Mouse (Mus musculus) central nervous system, embryonic 11.5 days (tissue): ENCODE results near the gene AI987944. TPM values are rescaled to one million over a fixed set of nuclear protein-coding genes. Genes with fewer than 3 reads are reported as not detected.

Source experiments
- polyA plus RNA-seq: library from polyadenylated mRNA; depleted of rRNA; stranded (reverse); fragments of >200 nt; gene quantifications from 2 replicates; pipeline ENCODE4 v1.2.3, GENCODE M21; 2012; rRNA removed

The AI987944 gene
- polyA plus RNA-seq, result 6.2 and 8.1 TPM in 2 replicates

DNA sequence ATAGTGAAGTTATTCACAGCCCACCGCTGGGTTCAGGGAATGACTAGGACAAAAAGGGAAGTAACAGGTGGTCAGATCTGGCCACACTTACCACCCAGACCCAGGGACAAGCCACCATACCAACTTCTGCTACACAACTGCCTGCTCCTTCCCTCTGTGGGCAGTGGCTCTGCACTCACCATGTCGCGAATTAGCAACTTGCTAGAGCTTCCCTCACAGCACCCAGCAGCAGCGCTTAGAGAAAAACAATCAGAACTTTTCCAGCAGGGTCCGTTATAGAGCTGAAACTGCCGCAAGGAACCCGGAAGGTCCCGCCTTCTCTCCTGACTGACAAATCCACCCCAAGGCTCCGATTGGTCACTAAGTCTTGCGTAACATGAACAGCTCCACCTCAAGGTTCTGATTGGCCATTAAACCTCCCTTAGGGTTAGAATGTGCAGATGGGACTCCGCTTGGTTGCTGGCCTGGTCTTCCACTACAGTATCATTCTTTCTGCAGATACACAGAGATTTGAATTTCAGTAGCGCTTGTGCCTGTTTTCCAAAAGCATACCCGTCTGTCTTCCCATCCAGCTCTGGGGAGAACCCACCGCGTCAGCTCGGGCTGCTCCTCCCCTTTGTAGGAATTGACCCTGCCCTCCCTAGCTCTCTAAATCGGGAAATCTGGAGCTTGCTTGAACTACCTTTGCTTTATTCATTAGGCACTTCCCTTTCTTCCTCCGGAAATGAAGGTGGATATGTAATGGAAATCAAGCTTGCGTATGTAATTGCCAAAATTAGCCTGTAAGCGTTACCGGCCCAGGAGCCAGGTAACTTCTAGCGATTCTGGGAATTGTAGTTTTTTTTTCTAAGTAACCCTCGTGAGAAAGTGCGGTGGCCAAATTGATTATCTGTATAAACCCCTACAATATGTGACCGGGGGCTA lies at the start of gene AI987944:
TSS of gene AI987944 (minus strand) at position 332 of the 924 bp plus-strand sequence.

Other genes starting within 250 kb of the AI987944 start
- not detected in 2 replicates for gene Gm5592, start 239.5 kb downstream of the AI987944 start, polyA plus RNA-seq
- 0.06 and 0.21 TPM in 2 replicates for gene Vmn2r57, start 55.3 kb upstream of the AI987944 start, polyA plus RNA-seq
- 0.04 and 0.22 TPM in 2 replicates for gene Gm20449, start 106.0 kb upstream of the AI987944 start, polyA plus RNA-seq
- 5.3 and 11.7 TPM in 2 replicates for gene AW146154, start 106.5 kb upstream of the AI987944 start, polyA plus RNA-seq
- 0.05 TPM in 1 of 2 replicates, not detected in the other for gene Gm6871, start 180.3 kb upstream of the AI987944 start, polyA plus RNA-seq
- 13.0 and 16.4 TPM in 2 replicates for gene 2610021A01Rik, start 205.9 kb upstream of the AI987944 start, polyA plus RNA-seq
- gene Zfp788, start 239.8 kb upstream of the AI987944 start, polyA plus RNA-seq, result 10.6 and 18.0 TPM in 2 replicates